Mouse (Mus musculus) thymus, postnatal 4 days (tissue): ENCODE measurements around the gene Vmn2r89.
"Not testable (repeated sequence)": the region's sequence is repeated elsewhere in the genome, so short reads cannot be mapped to it uniquely, and the experiment has no call there.

Experiments used
- DNase-seq: peaks from one replicate; pipeline ENCODE4 v3.0.0; 2021

The Vmn2r89 gene

DNA sequence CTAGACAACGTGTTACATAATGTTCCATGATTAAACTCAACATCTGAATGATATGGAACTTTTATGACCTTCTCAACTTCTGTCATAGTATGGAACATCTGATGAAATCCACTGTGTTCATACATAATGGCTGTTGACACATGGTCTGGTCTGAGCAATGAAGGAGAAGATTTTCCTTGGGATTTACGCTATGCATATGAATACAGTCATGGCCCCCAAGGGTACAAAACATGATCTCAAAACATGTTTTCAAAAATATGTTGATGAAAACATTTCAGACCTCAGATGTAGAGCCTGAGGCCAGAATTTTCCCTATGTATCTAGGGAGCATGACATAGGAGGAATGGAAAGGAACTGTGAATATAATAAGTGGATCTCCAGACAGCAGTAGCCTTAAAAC lies at the start of gene Vmn2r89:
Gene Vmn2r89, plus strand, starts transcription at position 301 of the 400 bp plus-strand sequence.
- not testable (repeated sequence) for DNase-seq

DNA sequence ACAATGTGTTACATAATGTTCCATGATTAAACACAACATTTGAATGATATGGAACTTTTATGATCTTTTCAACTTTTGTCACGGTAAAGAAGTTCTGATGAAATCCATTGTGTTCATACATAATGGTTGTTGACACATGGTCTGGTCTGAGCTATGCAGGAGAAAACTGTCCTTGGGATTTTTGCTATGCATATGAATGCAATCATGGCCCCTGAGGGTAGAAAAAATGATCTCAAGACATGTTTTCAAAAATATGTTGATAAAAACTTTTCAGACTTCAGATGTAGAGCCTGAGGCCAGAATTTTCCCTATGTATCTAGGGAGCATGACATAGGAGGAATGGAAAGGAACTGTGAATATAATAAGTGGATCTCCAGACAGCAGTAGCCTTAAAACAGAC lies 41.1 kb upstream of the Vmn2r89 start, which contains the start of gene Vmn2r88:
Gene Vmn2r88, plus strand, starts transcription at position 301 of the 400 bp plus-strand sequence.
- DNase-seq: no peak

DNA sequence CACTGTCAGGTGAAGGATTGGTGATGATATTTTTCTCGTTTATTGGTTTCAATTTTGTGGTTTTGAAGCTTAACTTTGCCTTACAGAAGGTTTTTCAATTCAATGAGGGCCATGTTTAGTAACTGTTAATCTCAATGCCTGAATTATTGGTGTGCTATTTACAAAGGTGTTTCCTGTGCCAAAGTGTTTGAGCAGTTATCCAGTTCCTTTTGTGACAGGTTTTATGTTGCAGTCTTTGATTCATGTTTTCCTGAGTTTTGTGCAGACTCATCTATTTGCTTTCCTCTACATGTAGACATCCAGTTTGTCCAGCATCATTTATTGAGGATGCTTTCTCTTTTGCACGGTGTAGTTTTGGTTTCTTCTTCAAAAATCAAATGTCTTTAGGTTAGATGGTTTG lies 27.8 kb upstream of the Vmn2r89 start:
- DNase-seq: no peak

DNA sequence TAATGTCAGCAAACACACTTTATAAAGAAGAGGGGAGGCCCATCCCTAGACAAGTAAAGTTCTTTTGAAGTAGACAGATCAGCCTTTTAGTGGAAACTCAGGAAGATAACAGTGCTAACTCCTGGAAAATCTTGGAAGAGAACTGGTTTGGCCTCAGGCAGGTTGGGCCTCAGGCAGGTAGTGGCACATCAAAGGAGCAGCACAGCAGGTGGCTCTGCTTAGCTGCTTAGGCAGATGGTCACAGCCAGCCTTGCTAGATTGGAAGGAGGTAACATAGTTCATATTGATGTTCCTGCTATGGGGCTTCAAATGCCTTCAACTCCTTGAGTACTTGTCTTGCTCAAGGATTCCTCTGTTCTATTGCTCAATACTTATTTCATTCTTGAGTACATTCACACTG lies 21.5 kb upstream of the Vmn2r89 start:
- not testable (repeated sequence) for DNase-seq

- DNase-seq: no peak
Measured at GRCm38 (mm10) chr14:51434546-51434945, 17.1 kb upstream of the Vmn2r89 start.

GRCm38 (mm10) chr14:51435020-51435419 lies 16.6 kb upstream of the Vmn2r89 start:
- DNase-seq: no peak

GRCm38 (mm10) chr14:51438955-51439354 lies 12.7 kb upstream of the Vmn2r89 start:
- DNase-seq: no peak

DNA sequence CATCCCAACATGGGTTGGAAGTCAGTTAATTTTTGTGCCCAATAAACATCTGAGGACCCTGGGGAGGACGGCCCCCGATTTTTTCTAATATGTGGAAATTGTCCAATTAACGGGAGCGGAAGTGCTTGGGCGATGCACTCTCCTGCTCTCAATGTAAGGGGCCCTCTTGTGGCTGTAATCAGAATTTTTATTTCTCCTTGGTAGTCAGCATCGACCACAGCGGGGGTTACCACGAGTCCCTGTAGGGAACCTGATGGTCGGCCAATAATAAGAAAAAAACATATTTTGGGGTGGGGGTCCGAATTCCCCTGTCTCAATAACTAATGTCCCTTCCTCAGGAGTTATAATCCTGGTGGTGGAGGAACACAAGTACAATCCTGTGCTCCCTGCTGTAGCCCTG lies 28.6 kb downstream of the Vmn2r89 start:
- not testable (repeated sequence) for DNase-seq

DNA sequence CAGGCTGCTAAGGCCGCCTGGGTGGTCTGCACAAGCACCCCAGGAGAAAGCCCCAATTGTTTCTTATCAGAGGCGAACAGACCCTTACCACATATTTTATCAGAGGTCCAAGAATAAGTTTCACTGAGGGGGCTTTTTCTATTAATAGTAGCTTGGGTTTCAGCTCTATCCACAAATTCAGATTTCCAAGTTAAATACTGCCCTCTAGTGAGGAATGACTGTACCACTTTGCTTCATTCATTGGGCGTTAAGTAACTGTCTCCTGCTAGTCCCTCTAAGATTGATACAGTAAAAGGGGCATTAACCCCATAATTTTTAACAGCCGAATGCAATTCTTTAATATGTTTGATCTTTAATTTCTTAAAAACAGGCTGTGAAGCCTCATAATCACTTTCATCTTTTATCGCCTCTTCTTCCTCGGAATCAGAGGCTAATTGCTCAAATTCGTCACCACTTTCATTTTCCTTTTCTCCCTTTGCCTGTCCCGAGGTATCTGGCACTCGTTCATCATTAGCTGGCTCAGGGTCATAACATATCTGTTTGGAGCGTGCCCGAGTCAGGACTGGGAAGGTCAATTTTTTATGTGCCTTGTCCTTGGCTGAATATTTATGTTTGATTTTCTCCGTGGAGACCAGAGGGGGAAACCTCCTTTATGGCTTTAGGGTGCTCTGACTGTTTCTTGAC lies 29.8 kb downstream of the Vmn2r89 start:
- DNase-seq: not testable (repeated sequence)

DNA sequence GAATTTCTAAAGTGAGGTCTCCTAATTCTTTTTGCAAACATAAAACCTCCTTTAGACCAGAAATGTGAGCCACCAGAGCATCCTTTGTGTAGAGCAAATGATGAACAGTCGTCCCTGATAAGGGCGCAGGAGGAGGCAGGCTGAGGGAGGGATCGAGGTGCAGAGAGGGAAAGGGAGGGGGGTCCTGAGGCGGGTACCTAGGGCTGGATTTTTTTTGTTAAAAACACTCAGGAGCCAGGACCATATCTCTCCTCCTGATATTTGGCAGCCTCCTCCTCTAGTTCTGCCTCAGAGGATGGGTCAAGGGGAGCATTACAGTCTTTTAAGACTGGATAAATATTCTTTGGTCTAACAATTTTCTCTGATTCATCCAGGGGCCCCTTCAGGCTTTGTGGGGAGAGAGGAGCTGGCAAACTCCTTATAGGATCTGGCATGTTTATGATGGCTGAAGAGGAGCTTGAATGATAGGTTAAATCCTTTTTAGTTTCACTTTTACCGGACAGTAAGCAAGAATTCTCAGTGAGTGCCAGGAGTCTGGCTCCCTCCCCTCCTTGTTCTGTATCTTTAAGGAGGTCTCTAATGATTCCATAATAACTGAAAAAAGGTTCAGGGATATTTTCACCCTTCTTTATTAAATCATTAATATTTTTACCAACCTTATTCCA lies 30.5 kb downstream of the Vmn2r89 start:
- DNase-seq: no peak

- not testable (repeated sequence) for DNase-seq
Measured at GRCm38 (mm10) chr14:51482971-51483381, 31.3 kb downstream of the Vmn2r89 start.

- DNase-seq: no peak
Measured at GRCm38 (mm10) chr14:51483671-51484070, 32.0 kb downstream of the Vmn2r89 start.

- no peak for DNase-seq
Measured at GRCm38 (mm10) chr14:51486111-51486510, 34.5 kb downstream of the Vmn2r89 start.

- no peak for DNase-seq
Measured at GRCm38 (mm10) chr14:51495781-51496180, 44.1 kb downstream of the Vmn2r89 start.

DNA sequence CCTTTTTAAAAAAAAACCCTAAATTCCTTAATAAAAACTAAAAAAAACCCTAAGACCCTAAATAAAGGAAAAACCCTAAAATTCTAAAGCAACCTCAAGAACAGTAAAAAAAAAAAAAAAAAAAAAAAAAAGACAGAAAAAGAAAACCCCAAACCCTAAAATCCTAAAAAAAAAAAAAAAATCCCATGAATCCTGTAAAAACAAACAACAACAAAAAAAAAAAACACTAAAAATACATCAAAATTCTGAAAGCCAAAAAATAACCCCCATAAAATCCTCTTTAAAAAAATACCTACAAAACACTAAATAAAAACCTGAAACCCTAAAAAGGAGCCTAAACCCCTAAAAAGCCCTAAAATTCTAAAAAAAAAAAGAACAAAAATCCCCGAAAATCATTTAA lies 45.3 kb downstream of the Vmn2r89 start:
- DNase-seq: no peak

DNA sequence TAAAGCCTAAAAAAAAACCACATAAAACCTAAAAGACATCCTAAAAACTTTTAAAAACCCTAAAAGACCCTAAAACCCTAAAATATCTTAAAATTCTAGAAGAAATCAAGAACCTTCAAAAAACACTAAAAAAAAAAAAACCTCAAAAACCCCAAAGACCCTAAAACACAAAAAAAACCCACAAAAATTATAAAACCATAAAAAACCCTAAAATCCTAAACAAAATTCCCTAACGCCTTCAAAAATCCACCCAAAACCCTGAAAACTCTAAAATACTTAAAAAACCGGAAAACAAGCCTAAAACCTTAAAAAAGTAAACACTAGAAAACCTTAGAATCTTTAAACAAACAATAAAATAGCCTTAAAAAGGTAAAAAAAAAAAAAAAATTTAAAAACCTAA lies 46.3 kb downstream of the Vmn2r89 start:
- DNase-seq: no peak

- DNase-seq: no peak
Measured at GRCm38 (mm10) chr14:51499707-51500275, 48.1 kb downstream of the Vmn2r89 start.

GRCm38 (mm10) chr14:51500461-51500860 lies 48.8 kb downstream of the Vmn2r89 start:
- DNase-seq: no peak

DNA sequence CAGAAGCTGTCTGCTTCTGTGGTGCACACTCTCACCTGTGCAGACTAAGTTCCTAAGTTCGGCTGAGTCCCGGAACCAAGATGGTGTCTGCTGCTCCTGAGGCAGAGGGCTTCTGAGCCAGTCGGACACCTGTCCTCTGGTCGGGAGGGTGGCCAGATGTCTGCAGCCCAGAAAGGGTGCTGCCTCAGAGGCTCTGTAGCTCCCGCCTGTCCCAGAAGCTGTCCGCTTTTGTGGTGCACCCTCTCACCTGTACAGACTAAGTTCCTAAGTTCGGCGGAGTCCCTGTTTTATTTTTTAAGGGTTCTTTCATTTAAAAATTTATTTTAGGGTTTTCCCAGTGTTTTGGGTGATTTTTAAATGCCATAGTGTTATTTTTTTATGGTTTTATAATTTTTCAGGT lies 55.8 kb downstream of the Vmn2r89 start:
- DNase-seq: no peak
